Mouse (Mus musculus) T-cell, adult 2 months (primary cell): Measurements from ENCODE around the gene Fuk.
A peak's percentile ranks its signal among the peaks of the same experiment; 100 is the strongest.
"Not testable (repeated sequence)": the region's sequence is repeated elsewhere in the genome, so short reads cannot be mapped to it uniquely, and the experiment has no call there.

Experiments
- DNase-seq: peaks from one replicate; pipeline ENCODE4 v3.0.0; 2022; ENCODE audit warnings: low spot score

Gene Fuk

GRCm38 (mm10) chr8:110881741-110882310 lies 20.5 kb downstream of the Fuk start:
- DNase-seq: no peak

- no peak for DNase-seq
Observed at GRCm38 (mm10) chr8:110877862-110878261, 24.4 kb downstream of the Fuk start.

GRCm38 (mm10) chr8:110870501-110870900 lies 31.8 kb downstream of the Fuk start:
- no peak for DNase-seq

- DNase-seq: not testable (repeated sequence)
Observed at GRCm38 (mm10) chr8:110861347-110862025, 40.8 kb downstream of the Fuk start.

GRCm38 (mm10) chr8:110859651-110860501 lies 42.4 kb downstream of the Fuk start:
- DNase-seq: peak; percentile 27

GRCm38 (mm10) chr8:110856760-110857461 lies 45.4 kb downstream of the Fuk start:
- no peak for DNase-seq

- not testable (repeated sequence) for DNase-seq
Observed at GRCm38 (mm10) chr8:110856073-110856472, 46.2 kb downstream of the Fuk start.

GRCm38 (mm10) chr8:110851186-110851585 lies 51.1 kb downstream of the Fuk start:
- no peak for DNase-seq

GRCm38 (mm10) chr8:110847645-110848495 lies 54.4 kb downstream of the Fuk start:
- no peak for DNase-seq

- DNase-seq: no peak
Observed at GRCm38 (mm10) chr8:110847171-110847549, 55.1 kb downstream of the Fuk start.

GRCm38 (mm10) chr8:110846405-110847170 lies 55.7 kb downstream of the Fuk start, which contains the start of the genes Cog4 and Sf3b3:
Gene Cog4, plus strand, starts transcription at chr8:110846600.
Gene Sf3b3, minus strand, starts transcription at chr8:110846787.
- peak; percentile 87 for DNase-seq

GRCm38 (mm10) chr8:110845821-110846404 lies 56.4 kb downstream of the Fuk start:
- DNase-seq: no peak

GRCm38 (mm10) chr8:110844941-110845340 lies 57.3 kb downstream of the Fuk start:
- no peak for DNase-seq

GRCm38 (mm10) chr8:110843207-110843606 lies 59.1 kb downstream of the Fuk start:
- no peak for DNase-seq

- DNase-seq: no peak
Observed at GRCm38 (mm10) chr8:110842012-110842574, 60.2 kb downstream of the Fuk start.
